Mouse (Mus musculus) heart, embryonic 11.5 days (tissue): ENCODE measurements at regions not wholly inside any gene's neighbourhood (a gene's known extent, or its start where the extent isn't known, plus 50 kb on each side); places are given as distances from the start of the nearest gene placed in this dataset.

Source experiments
- ATAC-seq: fragments of 200-750 bp; cut with Nextera tagmentation; replicated peaks from 2 replicates; pipeline ENCODE4 v1.8.0; 2017; ENCODE audit warnings: moderate library complexity; ENCODE audit not compliant: insufficient number of reproducible peaks, low FRiP score, low TSS enrichment
- H3K27ac ChIP-seq: fragments of 300-500 bp; sonication (generic); 2 replicates; pipeline ENCODE4 v1.5.1; 2014; ENCODE audit warnings: mild to moderate bottlenecking, low read depth, low read length
- H3K27me3 ChIP-seq: fragments of 300-500 bp; sonication (generic); 2 replicates; pipeline ENCODE4 v1.6.1; 2014; ENCODE audit warnings: mild to moderate bottlenecking, low read length, mixed read lengths; ENCODE audit not compliant: control insufficient read depth, insufficient read depth
- H3K36me3 ChIP-seq: fragments of 300-500 bp; sonication (generic); 2 replicates; pipeline ENCODE4 v1.6.1; 2014; ENCODE audit warnings: mild to moderate bottlenecking, low read length, moderate library complexity, mixed read lengths; ENCODE audit not compliant: control insufficient read depth, insufficient read depth
- H3K4me1 ChIP-seq: fragments of 300-500 bp; sonication (generic); 2 replicates; pipeline ENCODE4 v1.6.1; 2014; ENCODE audit warnings: low read length; ENCODE audit not compliant: control insufficient read depth, insufficient read depth
- H3K4me2 ChIP-seq: fragments of 300-500 bp; sonication (generic); 2 replicates; pipeline ENCODE4 v1.6.1; 2014; ENCODE audit warnings: mild to moderate bottlenecking, moderate library complexity
- H3K4me3 ChIP-seq: fragments of 300-500 bp; sonication (generic); 2 replicates; pipeline ENCODE4 v1.5.1; 2014; ENCODE audit warnings: low read depth, low read length
- H3K9ac ChIP-seq: fragments of 300-500 bp; sonication (generic); 2 replicates; pipeline ENCODE4 v1.6.1; 2014; ENCODE audit warnings: mild to moderate bottlenecking, low read depth, low read length, moderate library complexity
- H3K9me3 ChIP-seq: fragments of 300-500 bp; sonication (generic); replicated peaks from 2 replicates; pipeline ENCODE4 v1.6.1; 2016; ENCODE audit warnings: low read length; ENCODE audit not compliant: control insufficient read depth
- WGBS: fragments of 180-500 bp; shearing (Covaris S2); extraction: QIAGEN DNeasy Blood & Tissue Kit; methylation state at CpG from one replicate; pipeline ENCODE4 v1.1.7; 2014; ENCODE audit not compliant: insufficient replicate concordance; 5-methylcytosine and 5-hydroxymethylcytosine counted together

DNA sequence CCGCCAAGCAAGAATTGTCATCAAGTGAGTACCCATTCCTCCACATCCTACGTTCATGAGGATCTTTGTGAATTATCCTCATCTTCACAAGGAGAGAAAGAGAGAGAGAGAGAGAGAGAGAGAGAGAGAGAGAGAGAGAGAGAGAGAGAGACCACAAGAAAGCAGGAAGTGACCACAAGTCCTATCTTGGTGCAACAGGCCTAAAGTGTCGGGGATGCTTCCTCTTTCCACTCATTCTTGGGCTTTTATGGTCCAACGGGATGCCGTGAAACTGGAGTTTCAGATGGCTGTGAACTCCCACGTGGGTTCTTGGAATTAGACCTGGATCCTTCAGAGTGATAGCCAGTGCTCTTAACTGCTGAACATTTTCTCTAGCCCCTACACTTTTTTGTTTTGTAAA is 53.1 kb upstream of the Rai14 start:
- Histone ChIP-seq H3K27me3 (no peaks in the 10 kb centered on the region; the same call in 1 of the 2 replicates), H3K9me3 (no peaks in the 10 kb centered on the region), H3K4me1 (no peaks in the 10 kb centered on the region), H3K27ac (no peak overlapping the region), H3K36me3 (no peaks in the 10 kb centered on the region), H3K9ac (no peak overlapping the region), H3K4me3 (no peak overlapping the region), H3K4me2 (no peak overlapping the region)
- 62% methylated on average over 6 of the region's 6 CpGs for WGBS
- no peak for ATAC-seq

- no peak overlapping the region for H3K4me3 ChIP-seq
- H3K36me3 ChIP-seq = no peaks in the 10 kb centered on the region
- H3K9me3 ChIP-seq = no peaks in the 10 kb centered on the region
- H3K4me2 ChIP-seq = no peak overlapping the region
- 49% methylated on average over 5 of the region's 5 CpGs for WGBS
- H3K27ac ChIP-seq = no peak overlapping the region
- no peak overlapping the region for H3K9ac ChIP-seq
- no peaks in the 10 kb centered on the region for H3K4me1 ChIP-seq
- H3K27me3 ChIP-seq = no peaks in the 10 kb centered on the region
- ATAC-seq = no peak
Measured at GRCm38 (mm10) chr15:10770410-10771310, 56.2 kb upstream of the Rai14 start.

GRCm38 (mm10) chr15:10771311-10771690 is 56.9 kb upstream of the Rai14 start:
- Histone ChIP-seq H3K9me3 (no peaks in the 10 kb centered on the region), H3K27me3 (no peaks in the 10 kb centered on the region), H3K4me1 (no peaks in the 10 kb centered on the region), H3K4me2 (no peak overlapping the region), H3K27ac (no peak overlapping the region), H3K9ac (no peak overlapping the region), H3K36me3 (no peaks in the 10 kb centered on the region), H3K4me3 (no peak overlapping the region)
- 26% methylated on average over 4 of the region's 4 CpGs for WGBS
- no peak for ATAC-seq

DNA sequence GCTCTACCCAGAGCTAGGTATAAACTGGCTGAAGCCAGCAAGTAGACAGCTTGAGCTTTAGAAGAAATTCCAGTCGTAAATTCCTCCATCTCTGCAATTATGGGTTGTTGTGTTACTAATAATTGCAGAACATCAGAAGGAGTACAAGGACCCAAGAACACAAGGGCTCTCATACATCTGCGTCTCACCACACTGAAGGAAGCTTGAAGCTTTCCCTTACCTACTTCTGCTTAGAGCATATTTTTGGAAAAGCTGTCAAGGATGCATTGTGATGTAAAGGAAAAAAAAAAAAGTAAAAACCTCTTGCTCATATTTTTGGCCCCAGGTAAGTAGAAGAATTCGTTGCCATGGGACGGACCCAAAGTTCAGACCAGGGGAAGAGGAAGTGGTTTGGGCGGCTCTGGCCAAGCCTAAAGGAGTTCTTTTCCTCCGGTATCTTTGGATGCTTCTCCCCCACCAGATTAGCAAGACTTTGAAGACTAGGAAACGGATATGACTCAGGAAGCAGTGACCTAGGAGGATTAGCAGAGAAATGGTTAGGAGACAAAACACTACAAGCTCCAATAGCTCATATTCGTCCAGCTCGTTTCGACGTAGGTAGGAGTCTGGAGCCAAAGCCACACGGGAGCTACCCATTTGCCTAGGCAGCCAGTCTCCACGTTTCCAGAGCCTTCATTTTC is 65.7 kb upstream of the Rai14 start:
- H3K9me3 ChIP-seq = no peaks in the 10 kb centered on the region
- ATAC-seq = no peak
- 60% methylated on average over 13 of the region's 13 CpGs for WGBS
- H3K9ac ChIP-seq = no peak overlapping the region
- H3K4me1 ChIP-seq = no peaks in the 10 kb centered on the region
- H3K36me3 ChIP-seq = no peaks in the 10 kb centered on the region
- no peaks in the 10 kb centered on the region for H3K27me3 ChIP-seq
- H3K4me2 ChIP-seq = no peak overlapping the region
- H3K27ac ChIP-seq = no peak overlapping the region
- no peak overlapping the region for H3K4me3 ChIP-seq

DNA sequence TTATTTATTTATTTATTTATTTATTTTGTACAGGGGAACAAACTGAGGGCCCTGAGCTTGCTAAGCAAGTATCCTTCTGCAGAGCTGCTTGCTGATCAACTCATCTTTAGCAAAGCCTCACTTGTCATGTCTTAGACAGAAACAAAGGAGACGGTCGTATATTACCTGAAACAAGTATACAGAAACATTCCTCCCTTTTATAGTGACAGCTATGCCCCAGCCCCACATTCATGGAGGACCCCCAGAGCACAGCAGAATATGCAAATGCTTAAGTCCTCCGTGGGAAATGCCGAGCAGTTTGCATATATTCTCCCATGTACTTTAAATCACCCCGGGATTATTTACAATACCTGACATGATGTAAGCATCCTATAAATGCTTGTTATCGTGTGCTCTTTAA is 74.9 kb upstream of the Rai14 start:
- Histone ChIP-seq H3K9me3 (no peaks in the 10 kb centered on the region), H3K27me3 (no peaks in the 10 kb centered on the region), H3K27ac (no peak overlapping the region), H3K4me2 (no peak overlapping the region), H3K4me1 (peaks cover 4% of the 10 kb centered on the region; the same call in 1 of the 2 replicates), H3K4me3 (no peak overlapping the region), H3K9ac (no peak overlapping the region), H3K36me3 (no peaks in the 10 kb centered on the region)
- 77% methylated on average over 6 of the region's 6 CpGs for WGBS
- ATAC-seq = no peak

DNA sequence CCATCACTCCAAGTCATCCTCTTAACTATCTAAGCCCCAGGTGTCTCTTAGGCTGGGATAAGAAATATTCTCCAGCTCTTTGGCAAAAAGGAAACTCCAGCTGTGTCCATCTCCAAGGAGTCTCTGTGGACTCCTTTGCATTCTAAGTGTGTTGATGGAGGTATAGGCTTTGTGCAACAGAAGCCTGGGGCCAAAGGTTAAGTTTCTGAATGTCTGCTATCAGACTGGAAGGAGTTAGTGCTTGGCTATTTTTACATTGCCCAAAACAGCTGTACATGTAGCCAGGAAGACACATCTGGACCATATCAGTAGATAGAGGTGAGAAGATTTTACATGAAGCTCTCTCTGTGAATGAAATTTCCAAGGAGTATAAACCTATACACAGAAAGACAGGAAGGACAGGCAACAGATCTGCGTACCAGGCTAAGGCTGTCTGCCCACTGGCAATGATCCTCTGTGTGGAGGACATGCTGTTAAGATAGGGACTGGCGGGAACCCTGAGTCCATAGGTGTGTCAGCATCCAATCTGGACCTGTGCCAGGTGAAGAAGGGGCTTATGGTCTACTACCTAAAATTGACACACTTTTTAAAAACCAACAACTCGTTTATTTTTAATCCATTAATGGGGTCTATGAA is 76.6 kb upstream of the Rai14 start:
- peaks cover 4% of the 10 kb centered on the region; the same call in 1 of the 2 replicates for H3K4me1 ChIP-seq
- H3K4me3 ChIP-seq = no peak overlapping the region
- no peaks in the 10 kb centered on the region for H3K9me3 ChIP-seq
- 64% methylated on average over 3 of the region's 3 CpGs for WGBS
- ATAC-seq = no peak
- no peaks in the 10 kb centered on the region for H3K27me3 ChIP-seq
- no peak overlapping the region for H3K4me2 ChIP-seq
- no peaks in the 10 kb centered on the region for H3K36me3 ChIP-seq
- no peak overlapping the region for H3K9ac ChIP-seq
- H3K27ac ChIP-seq = no peak overlapping the region

GRCm38 (mm10) chr15:10791516-10792112 is 77.2 kb upstream of the Rai14 start:
- H3K27ac ChIP-seq = no peak overlapping the region
- no peaks in the 10 kb centered on the region for H3K9me3 ChIP-seq
- no peak overlapping the region for H3K4me2 ChIP-seq
- H3K4me3 ChIP-seq = no peak overlapping the region
- ATAC-seq = no peak
- H3K36me3 ChIP-seq = no peaks in the 10 kb centered on the region
- H3K27me3 ChIP-seq = no peaks in the 10 kb centered on the region
- no peak overlapping the region for H3K9ac ChIP-seq
- H3K4me1 ChIP-seq = peaks cover 4% of the 10 kb centered on the region; the same call in 1 of the 2 replicates
- 59% methylated on average over 3 of the region's 3 CpGs for WGBS

DNA sequence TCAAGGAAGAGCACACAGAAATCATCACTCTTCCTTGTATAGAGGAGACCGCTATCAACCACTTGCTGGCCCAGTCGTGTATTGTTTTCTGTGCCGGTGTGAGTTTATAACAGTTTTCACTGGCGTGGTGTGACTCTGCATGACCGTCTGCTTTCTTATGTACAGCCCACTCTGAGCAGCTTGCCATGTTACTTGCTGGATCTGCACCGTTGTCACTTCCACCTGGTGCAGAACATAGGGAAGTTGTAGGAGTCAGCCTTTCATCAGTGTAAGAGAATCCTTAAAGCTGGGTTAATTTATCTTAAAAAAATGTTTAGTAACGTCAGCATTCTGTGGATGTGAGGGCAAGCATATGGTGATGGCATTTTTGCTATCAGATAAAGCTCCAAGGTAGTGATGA is 77.7 kb upstream of the Rai14 start:
- H3K9me3 ChIP-seq = no peaks in the 10 kb centered on the region

More for the DNA sequence above, 77.7 kb upstream of the Rai14 start:
- Histone ChIP-seq H3K4me1 (peaks cover 4% of the 10 kb centered on the region; the same call in 1 of the 2 replicates), H3K36me3 (no peaks in the 10 kb centered on the region), H3K27ac (no peak overlapping the region), H3K27me3 (no peaks in the 10 kb centered on the region), H3K4me2 (no peak overlapping the region), H3K9ac (no peak overlapping the region), H3K4me3 (no peak overlapping the region)
- WGBS = 76% methylated on average over 7 of the region's 7 CpGs
- no peak for ATAC-seq
